Mouse (Mus musculus) embryonic fibroblast, embryonic 13.5 days (primary cell): Measurements from ENCODE around the gene Kcne1l.

Source experiments
- CTCF ChIP-seq: IDR thresholded peaks from 2 replicates; pipeline ENCODE4 v1.5.1; 2011; ENCODE audit warnings: mild to moderate bottlenecking, control low read depth, low read length, moderate library complexity, borderline replicate concordance; ENCODE audit not compliant: insufficient read depth
- POLR2A ChIP-seq: IDR thresholded peaks from 2 replicates; pipeline ENCODE4 v1.6.1; 2011; ENCODE audit warnings: low read depth, mild to moderate bottlenecking, control low read depth, low read length, moderate library complexity

DNA sequence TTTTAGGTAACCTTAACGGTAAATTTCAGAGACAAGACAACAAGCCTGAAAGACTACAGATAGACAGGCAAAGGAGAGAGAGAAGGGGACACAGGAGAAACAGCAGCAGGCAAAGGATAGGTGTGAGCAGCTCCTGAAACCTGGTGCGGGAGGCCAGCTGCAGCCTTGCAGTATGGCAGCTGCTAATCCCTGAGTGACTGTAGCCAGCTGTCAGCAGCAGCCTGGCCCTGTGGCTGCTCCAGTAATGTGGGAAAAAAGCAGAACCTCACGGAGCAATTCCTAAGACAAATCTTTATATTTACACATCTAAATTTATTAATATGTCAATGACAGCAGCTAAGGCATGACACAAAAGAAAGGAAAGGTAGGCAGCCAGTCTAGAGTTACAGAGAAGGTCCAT is 29.5 kb downstream of the Kcne1l start:
- no peak for TF ChIP-seq CTCF
- no peak for TF ChIP-seq POLR2A
